Mouse (Mus musculus): ENCODE data around the gene Cabin1. TPM values are rescaled to one million over a fixed set of nuclear protein-coding genes. Genes with fewer than 3 reads are reported as not detected.

Cabin1 gene
- polyA plus RNA-seq, 1 experiment = 64.0 TPM

GRCm38 (mm10) chr10:75713026-75713425 lies 51.1 kb downstream of the Cabin1 start:
- no peak for TF ChIP-seq GATA1 (IDR thresholded peaks at IDR 0.05; ENCODE audit: low read length)

- TF ChIP-seq GATA1 (IDR thresholded peaks at IDR 0.05; ENCODE audit: low read length) = no peak
Measured at GRCm38 (mm10) chr10:75710210-75710609, 53.9 kb downstream of the Cabin1 start.

GRCm38 (mm10) chr10:75709261-75709660 lies 54.9 kb downstream of the Cabin1 start:
- TF ChIP-seq GATA1 (IDR thresholded peaks at IDR 0.05; ENCODE audit: low read length) = no peak

GRCm38 (mm10) chr10:75708633-75708992 lies 55.5 kb downstream of the Cabin1 start:
- TF ChIP-seq GATA1 (IDR thresholded peaks at IDR 0.05; ENCODE audit: low read length) = no peak

GRCm38 (mm10) chr10:75707901-75708632 lies 56.1 kb downstream of the Cabin1 start:
- TF ChIP-seq GATA1 (IDR thresholded peaks at IDR 0.05; ENCODE audit: low read length) = no peak

- TF ChIP-seq GATA1 (IDR thresholded peaks at IDR 0.05; ENCODE audit: low read length) = no peak
Measured at GRCm38 (mm10) chr10:75706632-75707216, 57.4 kb downstream of the Cabin1 start.

- TF ChIP-seq GATA1 (IDR thresholded peaks at IDR 0.05; ENCODE audit: low read length) = no peak
Measured at GRCm38 (mm10) chr10:75705681-75706400, 58.3 kb downstream of the Cabin1 start.

GRCm38 (mm10) chr10:75704212-75705185 lies 59.6 kb downstream of the Cabin1 start:
- TF ChIP-seq GATA1 (IDR thresholded peaks at IDR 0.05; ENCODE audit: low read length) = no peak

GRCm38 (mm10) chr10:75703504-75703903 lies 60.6 kb downstream of the Cabin1 start:
- no peak for TF ChIP-seq GATA1 (IDR thresholded peaks at IDR 0.05; ENCODE audit: low read length)

- no peak for TF ChIP-seq GATA1 (IDR thresholded peaks at IDR 0.05; ENCODE audit: low read length)
Measured at GRCm38 (mm10) chr10:75702494-75702893, 61.6 kb downstream of the Cabin1 start.

- no peak for TF ChIP-seq GATA1 (IDR thresholded peaks at IDR 0.05; ENCODE audit: low read length)
Measured at GRCm38 (mm10) chr10:75701280-75701679, 62.9 kb downstream of the Cabin1 start.

GRCm38 (mm10) chr10:75697693-75698092 lies 66.4 kb downstream of the Cabin1 start:
- TF ChIP-seq GATA1 (IDR thresholded peaks at IDR 0.05; ENCODE audit: low read length) = no peak

- peak; percentile 83 for TF ChIP-seq GATA1 (IDR thresholded peaks at IDR 0.05; ENCODE audit: low read length)
Measured at GRCm38 (mm10) chr10:75696597-75697355, 67.4 kb downstream of the Cabin1 start.

- TF ChIP-seq GATA1 (IDR thresholded peaks at IDR 0.05; ENCODE audit: low read length) = no peak
Measured at GRCm38 (mm10) chr10:75695521-75695920, 68.6 kb downstream of the Cabin1 start.

GRCm38 (mm10) chr10:75695078-75695477 lies 69.1 kb downstream of the Cabin1 start:
- TF ChIP-seq GATA1 (IDR thresholded peaks at IDR 0.05; ENCODE audit: low read length) = no peak

All from G1E-ER4 (cell line).